Mouse (Mus musculus) intestine, embryonic 14.5 days (tissue): ENCODE data around the gene Dbn1. TPM values are rescaled to one million over a fixed set of nuclear protein-coding genes. Genes with fewer than 3 reads are reported as not detected.

ENCODE experiments used
- ATAC-seq: fragments of 200-750 bp; cut with Nextera tagmentation; replicated peaks from 2 replicates; pipeline ENCODE4 v1.8.0; 2017; ENCODE audit warnings: low read depth, moderate number of reproducible peaks, moderate TSS enrichment, moderate library complexity; ENCODE audit not compliant: low FRiP score, low TSS enrichment
- DNase-seq: peaks from one replicate; pipeline ENCODE4 v3.0.0-alpha.2; 2018; ENCODE audit warnings: low spot score
- H3K27ac ChIP-seq: fragments of 300-500 bp; sonication (generic); 2 replicates; pipeline ENCODE4 v1.5.1; 2014; ENCODE audit warnings: low read depth, mild to moderate bottlenecking, control low read depth
- H3K27me3 ChIP-seq: fragments of 300-500 bp; sonication (generic); replicated peaks from 2 replicates; pipeline ENCODE4 v1.6.1; 2014; ENCODE audit warnings: low read length, control low read depth; ENCODE audit not compliant: control insufficient read depth, insufficient read depth
- H3K36me3 ChIP-seq: fragments of 300-500 bp; sonication (generic); 2 replicates; pipeline ENCODE4 v1.6.1; 2014; ENCODE audit warnings: low read length, control low read depth; ENCODE audit not compliant: control insufficient read depth, insufficient read depth
- H3K4me1 ChIP-seq: fragments of 300-500 bp; sonication (generic); replicated peaks from 2 replicates; pipeline ENCODE4 v1.6.1; 2014; ENCODE audit warnings: low read length, control low read depth, mixed read lengths; ENCODE audit not compliant: control insufficient read depth, insufficient read depth
- H3K4me2 ChIP-seq: fragments of 300-500 bp; sonication (generic); 2 replicates; pipeline ENCODE4 v1.6.1; 2014; ENCODE audit warnings: low read length
- H3K4me3 ChIP-seq: fragments of 300-500 bp; sonication (generic); 2 replicates; pipeline ENCODE4 v1.5.1; 2014; ENCODE audit warnings: low read depth, low read length, control low read depth, mixed read lengths
- H3K9ac ChIP-seq: fragments of 300-500 bp; sonication (generic); 2 replicates; pipeline ENCODE4 v1.6.1; 2014; ENCODE audit warnings: mild to moderate bottlenecking, low read length
- H3K9me3 ChIP-seq: fragments of 300-500 bp; sonication (generic); 2 replicates; pipeline ENCODE4 v1.6.1; 2016; ENCODE audit warnings: low read length, control low read depth; ENCODE audit not compliant: control insufficient read depth
- WGBS: fragments of 180-500 bp; shearing (Covaris S2); extraction: QIAGEN DNeasy Blood & Tissue Kit; methylation state at CpG from one replicate; pipeline ENCODE4 v1.1.7; 2014; 5-methylcytosine and 5-hydroxymethylcytosine counted together
- polyA plus RNA-seq: library from polyadenylated mRNA; unstranded; fragments of >200 nt; fragmentation: Nextera tagmentation; extraction: Ambion mirVana; gene quantifications from 2 replicates; pipeline ENCODE4 v1.2.1, GENCODE M21; 2014

Gene Dbn1
- polyA plus RNA-seq, 1 experiment from 2014 or later: 120 TPM

DNA sequence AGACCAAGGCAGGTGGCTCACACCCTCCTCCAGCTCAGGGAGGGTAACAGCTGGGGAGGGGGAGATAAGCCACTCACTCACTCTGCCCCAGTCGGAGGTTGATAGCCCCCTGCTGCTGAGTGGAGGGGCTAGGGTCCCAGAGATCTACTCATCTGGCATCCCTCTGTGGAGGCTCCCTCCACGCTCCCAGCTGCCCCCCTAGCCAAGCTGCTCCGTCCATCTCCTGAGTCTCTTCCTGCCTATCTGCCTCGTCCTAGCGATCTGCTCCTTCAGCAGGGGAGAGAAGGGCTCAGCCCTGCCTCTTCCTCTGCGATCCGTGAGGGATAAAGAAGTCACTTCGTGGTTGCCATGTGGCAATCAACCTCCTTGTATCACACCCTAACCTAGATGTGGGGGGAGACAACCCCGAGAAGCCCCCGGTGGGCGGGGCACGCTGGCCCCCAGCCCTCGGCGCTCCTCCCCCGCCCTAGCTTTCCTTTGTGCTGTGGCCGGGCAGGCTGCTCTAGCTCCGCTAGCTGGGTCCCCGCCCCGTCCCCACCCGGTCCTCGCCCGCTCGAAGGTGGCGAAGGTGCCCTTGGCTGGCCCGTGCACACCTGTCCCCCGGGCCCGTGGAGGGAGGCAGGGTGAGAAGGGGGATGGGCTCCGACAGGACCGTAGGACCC is 864 bp downstream of the Dbn1 start:
- Histone ChIP-seq H3K36me3 (peaks cover 12% of the 10 kb centered on the region), H3K27me3 (no peaks in the 10 kb centered on the region), H3K9ac (peak overlapping the region; percentile 98), H3K4me1 (peaks cover 44% of the 10 kb centered on the region), H3K27ac (peak overlapping the region; percentile 93), H3K9me3 (no peaks in the 10 kb centered on the region), H3K4me3 (peak overlapping the region; percentile 93), H3K4me2 (peak overlapping the region; percentile 93)
- ATAC-seq (peak; percentile 67), DNase-seq (no peak)
- WGBS: under 1% methylated on average over 29 of the region's 29 CpGs

DNA sequence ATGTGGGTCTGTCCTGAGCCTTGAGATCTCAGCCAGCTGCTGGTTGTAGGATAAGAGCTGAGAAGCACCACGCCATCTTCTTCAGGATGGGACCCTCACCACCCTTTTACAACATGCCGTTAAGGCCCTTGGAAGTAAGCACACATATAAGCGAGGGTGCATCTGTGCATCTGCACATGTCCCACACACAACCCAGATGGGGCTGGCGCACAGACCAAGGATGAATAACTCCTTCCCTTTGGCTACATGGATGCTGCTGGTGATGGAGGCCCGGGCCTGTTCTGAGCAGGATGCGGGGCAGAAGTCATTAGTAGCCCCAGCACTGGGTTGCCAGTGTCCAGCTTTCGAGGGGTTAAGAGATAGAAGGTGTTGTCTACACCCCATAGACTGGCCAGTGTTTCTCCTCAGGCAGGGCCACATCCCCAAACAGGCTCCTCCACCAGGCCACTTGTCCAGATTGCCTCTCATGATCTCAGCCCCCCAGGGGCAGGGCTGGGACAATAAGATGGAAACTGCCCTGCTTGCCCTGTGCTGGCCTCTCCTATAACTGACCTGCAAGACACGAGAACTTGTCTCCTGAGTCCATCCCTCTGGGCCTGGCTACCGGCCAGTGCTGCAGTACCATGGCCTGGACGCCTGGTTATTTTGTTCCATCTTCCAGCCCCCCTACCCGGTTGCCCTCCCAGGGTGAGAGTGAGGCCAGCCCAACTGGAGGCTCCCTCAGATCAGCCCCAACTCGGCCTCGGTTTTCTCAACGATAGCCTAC is 1.7 kb downstream of the Dbn1 start:
- DNase-seq: no peak
- 32% methylated on average over 14 of the region's 14 CpGs for whole genome bisulfite sequencing

DNA sequence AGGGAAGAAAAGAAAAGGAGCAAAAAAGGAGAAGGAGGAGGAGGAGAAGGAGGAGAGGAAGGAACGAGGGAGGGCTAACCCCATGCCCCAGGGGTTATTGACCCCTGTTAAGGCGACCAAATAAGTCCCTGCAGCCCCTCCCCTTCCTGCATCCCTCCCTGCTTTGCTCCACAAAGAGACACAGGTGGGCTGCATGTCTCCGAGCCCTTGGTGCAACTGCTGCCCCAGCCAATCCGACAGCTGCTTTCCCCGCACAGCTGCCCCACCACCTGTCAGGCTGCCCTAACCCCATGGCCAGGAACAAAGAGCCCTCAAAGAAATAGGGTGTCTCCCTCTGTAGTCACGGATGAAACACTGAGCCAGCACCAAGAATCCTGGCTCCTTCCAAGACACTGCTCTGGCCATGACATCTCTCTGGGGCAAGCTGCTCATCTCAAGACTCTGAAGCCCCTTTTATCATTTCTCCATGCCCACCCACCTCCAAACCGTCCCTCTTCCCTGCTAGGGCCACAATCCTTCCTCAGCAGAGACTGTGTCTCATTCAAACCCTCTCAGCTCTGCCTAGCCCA is 3.3 kb downstream of the Dbn1 start:
- no peak overlapping the region for H3K27ac ChIP-seq
- H3K36me3 ChIP-seq: peaks cover 36% of the 10 kb centered on the region
- DNase-seq (no peak), ATAC-seq (no peak)
- peak overlapping the region; percentile 3 for H3K4me2 ChIP-seq
- H3K27me3 ChIP-seq: no peaks in the 10 kb centered on the region
- 42% methylated on average over 7 of the region's 7 CpGs for WGBS
- H3K4me3 ChIP-seq: no peak overlapping the region
- no peak overlapping the region for H3K9ac ChIP-seq
- peaks cover 44% of the 10 kb centered on the region for H3K4me1 ChIP-seq
- no peaks in the 10 kb centered on the region for H3K9me3 ChIP-seq

More for the DNA sequence above, 1.7 kb downstream of the Dbn1 start:
- H3K27ac ChIP-seq: peak overlapping the region; percentile 93; the same call in 1 of the 2 replicates
- no peaks in the 10 kb centered on the region for H3K27me3 ChIP-seq
- peak overlapping the region; percentile 98 for H3K9ac ChIP-seq
- peaks cover 20% of the 10 kb centered on the region for H3K36me3 ChIP-seq
- 0 out of 2 replicates have a peak, but pooled peaks have one; percentile 7 for ATAC-seq
- no peaks in the 10 kb centered on the region for H3K9me3 ChIP-seq
- H3K4me2 ChIP-seq: peak overlapping the region; percentile 93
- peaks cover 44% of the 10 kb centered on the region for H3K4me1 ChIP-seq
- peak overlapping the region; percentile 93 for H3K4me3 ChIP-seq

DNA sequence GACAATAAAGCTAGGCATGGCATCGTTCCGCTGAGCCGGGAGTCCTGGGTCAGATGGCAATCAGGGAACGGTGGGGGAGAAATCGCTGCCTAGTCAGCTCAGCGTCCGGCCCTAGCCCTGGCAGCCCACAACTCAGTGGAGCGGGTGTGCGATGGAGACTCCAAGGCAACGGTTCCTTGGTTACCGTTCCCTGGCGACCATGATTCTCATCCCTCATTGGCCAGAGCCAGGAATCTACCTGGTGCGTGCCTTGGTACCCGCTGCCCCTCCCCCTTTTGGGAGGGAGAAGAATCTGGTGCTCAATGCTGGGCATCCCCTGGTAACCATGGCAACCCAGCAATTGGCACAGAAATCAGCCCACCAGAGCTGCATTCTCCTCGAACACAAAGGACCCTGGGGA is 4.3 kb downstream of the Dbn1 start:
- Histone ChIP-seq H3K4me1 (peaks cover 44% of the 10 kb centered on the region), H3K4me3 (no peak overlapping the region), H3K9me3 (no peaks in the 10 kb centered on the region), H3K9ac (no peak overlapping the region; the same call in 1 of the 2 replicates), H3K4me2 (peak overlapping the region; percentile 30), H3K27ac (peak overlapping the region; percentile 55), H3K27me3 (no peaks in the 10 kb centered on the region), H3K36me3 (peaks cover 43% of the 10 kb centered on the region)
- DNase-seq (no peak), ATAC-seq (no peak)
- 49% methylated on average over 15 of the region's 15 CpGs for WGBS

DNA sequence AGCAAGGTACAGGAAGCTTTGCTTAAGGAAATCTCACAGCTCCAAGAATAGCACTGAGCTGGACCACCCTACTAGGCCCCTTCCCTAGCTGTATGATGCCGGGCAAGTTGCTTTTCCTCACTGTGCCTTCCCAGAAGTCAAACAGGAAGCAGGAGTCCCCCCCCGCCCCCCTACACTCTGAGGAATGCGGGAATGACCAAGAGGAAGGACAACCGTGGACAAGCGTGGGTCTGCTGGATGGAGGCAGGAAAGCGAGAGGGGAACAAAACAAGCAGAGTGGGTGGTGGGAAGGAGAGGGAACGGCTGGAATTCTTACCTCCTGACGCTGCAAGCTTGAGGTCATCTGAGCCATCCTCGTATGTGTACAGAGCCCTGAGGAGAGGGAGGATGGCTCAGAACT is 4.8 kb downstream of the Dbn1 start:
- Histone ChIP-seq H3K4me1 (peaks cover 44% of the 10 kb centered on the region), H3K4me2 (peak overlapping the region; percentile 30)

DNA sequence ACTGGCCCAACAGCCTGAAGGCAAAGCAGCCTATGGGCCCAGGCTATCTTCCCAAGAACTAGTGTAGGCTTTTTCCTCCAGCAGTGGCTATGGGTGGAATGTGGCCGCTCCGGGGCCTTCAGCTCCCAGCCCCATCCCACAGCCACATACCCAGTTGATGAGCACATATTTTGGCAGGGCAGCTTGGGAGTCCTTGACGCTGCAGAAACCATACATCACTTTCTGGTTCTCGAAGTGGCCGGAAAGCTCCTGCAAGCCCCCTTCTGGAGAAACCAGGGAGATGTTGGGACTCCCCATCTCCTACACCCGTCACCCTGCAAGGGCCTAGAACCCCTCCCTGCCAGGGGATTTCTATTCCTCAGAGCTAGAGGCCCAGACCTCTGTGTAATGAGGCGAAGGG is 5.4 kb downstream of the Dbn1 start:
- 65% methylated on average over 7 of the region's 7 CpGs for WGBS
- Histone ChIP-seq H3K27ac (peak overlapping the region; percentile 55; the same call in 1 of the 2 replicates), H3K4me1 (peaks cover 44% of the 10 kb centered on the region), H3K36me3 (peaks cover 47% of the 10 kb centered on the region), H3K4me3 (no peak overlapping the region), H3K27me3 (no peaks in the 10 kb centered on the region), H3K9me3 (no peaks in the 10 kb centered on the region), H3K9ac (no peak overlapping the region), H3K4me2 (peak overlapping the region; percentile 30; the same call in 1 of the 2 replicates)
- no peak for DNase-seq
- ATAC-seq: no peak

More for the DNA sequence above, 4.8 kb downstream of the Dbn1 start:
- 25% methylated on average over 9 of the region's 9 CpGs for whole genome bisulfite sequencing
- no peak for DNase-seq
- no peak for ATAC-seq
- H3K36me3 ChIP-seq: peaks cover 43% of the 10 kb centered on the region
- H3K4me3 ChIP-seq: no peak overlapping the region
- no peaks in the 10 kb centered on the region for H3K27me3 ChIP-seq
- peak overlapping the region; percentile 55; the same call in 1 of the 2 replicates for H3K27ac ChIP-seq
- no peaks in the 10 kb centered on the region for H3K9me3 ChIP-seq
- no peak overlapping the region; the same call in 1 of the 2 replicates for H3K9ac ChIP-seq

DNA sequence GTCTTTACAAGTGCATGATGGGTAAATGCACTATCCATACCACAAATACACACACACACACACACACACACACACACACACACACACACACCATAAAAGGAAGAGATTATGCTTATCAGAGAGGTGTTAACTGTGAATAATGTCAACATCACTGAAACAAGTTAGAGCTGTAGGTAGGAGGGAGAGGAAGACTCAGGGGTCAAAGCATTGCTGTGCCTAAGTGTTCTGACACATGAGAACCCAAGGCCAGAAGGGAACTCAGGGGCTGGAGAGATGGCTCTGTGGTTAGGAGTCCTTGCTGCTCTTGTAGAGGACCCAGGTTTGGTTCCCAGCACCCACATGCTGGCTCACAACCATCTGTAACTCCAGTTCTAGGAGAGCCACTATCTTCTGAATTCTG is 8.0 kb downstream of the Dbn1 start:
- H3K4me2 ChIP-seq: no peak overlapping the region
- no peak overlapping the region for H3K9ac ChIP-seq
- no peaks in the 10 kb centered on the region for H3K27me3 ChIP-seq
- H3K9me3 ChIP-seq: no peaks in the 10 kb centered on the region
- no peak overlapping the region for H3K4me3 ChIP-seq
- DNase-seq (no peak), ATAC-seq (no peak)
- H3K36me3 ChIP-seq: peaks cover 72% of the 10 kb centered on the region
- H3K27ac ChIP-seq: no peak overlapping the region
- peaks cover 24% of the 10 kb centered on the region for H3K4me1 ChIP-seq

DNA sequence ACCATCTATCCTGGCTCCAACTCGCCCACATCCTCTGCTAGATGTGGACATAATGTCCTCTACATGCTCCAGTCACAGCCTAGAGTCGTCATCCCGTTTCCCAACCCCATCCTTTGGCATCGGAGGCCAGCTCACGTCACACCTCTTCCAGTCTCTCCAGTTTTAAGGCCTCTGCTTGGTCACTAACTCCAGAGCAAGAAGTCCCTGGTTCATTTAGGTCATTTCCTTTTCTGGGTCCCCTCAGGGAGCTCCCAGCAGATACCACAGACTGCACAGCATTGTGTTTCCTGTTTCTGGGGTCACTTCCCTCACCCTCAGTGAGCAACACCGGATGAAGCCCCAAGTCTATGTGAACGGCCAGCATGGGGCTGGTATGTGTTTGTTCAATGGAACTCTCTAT is 8.9 kb downstream of the Dbn1 start:
- no peak for ATAC-seq
- DNase-seq: no peak
- Histone ChIP-seq H3K4me2 (no peak overlapping the region), H3K36me3 (peaks cover 77% of the 10 kb centered on the region), H3K27ac (no peak overlapping the region), H3K9me3 (no peaks in the 10 kb centered on the region), H3K9ac (no peak overlapping the region), H3K4me3 (no peak overlapping the region), H3K4me1 (peaks cover 15% of the 10 kb centered on the region), H3K27me3 (no peaks in the 10 kb centered on the region)
- WGBS: 82% methylated on average over 7 of the region's 7 CpGs
